Mouse (Mus musculus) kidney, postnatal 36 days (tissue): ENCODE data around the gene Hipk2.
"Not testable (repeated sequence)": the region's sequence is repeated elsewhere in the genome, so short reads cannot be mapped to it uniquely, and the experiment has no call there.

ENCODE experiments used
- DNase-seq, 2 experiments: peaks; one replicate each; pipeline ENCODE4 v3.0.0; 2021 to 2022; ENCODE audit warnings: mixed read lengths in 2 of 2

The Hipk2 gene

DNA sequence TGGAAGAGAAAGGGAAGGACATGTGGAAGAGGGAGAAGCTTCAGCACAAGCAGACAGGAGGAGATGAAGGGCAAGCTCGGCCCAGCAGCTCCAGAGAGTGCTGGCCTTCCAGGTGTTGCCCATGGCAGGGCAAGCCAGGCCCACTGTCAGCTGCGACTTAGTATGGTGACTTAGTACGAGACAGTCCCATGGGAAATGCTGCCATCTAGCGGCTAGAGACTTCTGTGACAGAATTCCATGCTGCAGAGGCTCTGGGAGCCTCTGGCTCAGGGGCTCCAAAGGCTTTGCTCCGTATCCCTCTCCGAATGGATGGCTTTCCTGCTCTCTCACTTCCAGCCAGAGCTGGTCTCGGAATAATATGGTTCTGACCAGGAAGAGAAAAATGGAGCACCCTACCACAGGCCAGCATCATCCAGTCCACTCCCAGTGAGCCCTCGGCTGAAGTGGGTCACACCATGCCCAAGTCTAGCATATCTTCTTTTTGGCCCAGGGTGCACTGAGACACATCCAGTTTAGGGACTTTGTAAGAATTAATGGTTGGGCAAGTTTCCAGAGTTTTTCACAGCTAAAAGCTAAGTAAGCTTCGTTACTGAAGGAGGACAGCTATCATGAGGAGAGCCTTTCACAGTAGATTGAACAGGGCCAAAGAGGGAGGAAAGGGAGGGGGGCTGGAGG, 180.4 kb downstream of the Hipk2 start:
- peak; percentile 81 to 93 for DNase-seq

DNA sequence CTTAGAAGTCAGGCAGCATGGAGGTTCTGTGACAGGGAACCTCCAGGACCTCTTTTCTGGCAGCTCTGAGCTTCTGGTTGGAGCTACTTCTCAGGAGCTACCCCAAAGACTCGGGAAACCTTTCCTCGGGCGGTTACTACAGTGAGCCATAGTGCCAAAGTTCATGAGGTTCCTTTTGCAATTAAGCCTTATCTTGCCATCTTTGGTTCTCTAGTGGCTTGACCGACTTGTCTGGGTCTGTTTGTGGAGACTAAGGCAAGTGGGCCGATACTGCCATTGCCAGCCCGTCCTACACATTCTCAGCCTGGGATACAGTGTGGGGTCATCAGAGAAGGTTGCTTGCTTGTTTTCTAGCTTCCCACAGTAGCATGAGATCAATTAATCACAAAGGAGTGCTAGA, 183.4 kb downstream of the Hipk2 start:
- DNase-seq, result no peak

DNA sequence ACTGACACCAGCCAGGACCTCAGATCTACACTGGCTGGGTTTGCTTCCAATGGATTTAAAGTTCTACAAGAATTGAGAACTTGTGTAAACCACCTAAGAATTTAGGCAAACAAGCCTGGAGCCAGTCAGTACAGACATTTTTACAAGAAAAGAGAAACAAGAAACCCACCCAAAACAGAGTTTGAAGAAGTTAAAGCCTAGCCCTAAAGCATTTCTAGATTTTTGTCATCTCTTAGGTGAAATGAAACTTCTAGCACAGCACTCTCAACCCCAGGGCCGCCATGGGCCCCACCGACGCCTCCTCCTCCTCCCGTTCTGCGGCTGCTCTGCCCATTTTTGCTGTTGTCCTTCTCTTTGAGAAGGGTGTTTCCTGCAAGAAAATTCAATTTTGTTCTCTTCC, 184.9 kb downstream of the Hipk2 start:
- no peak for DNase-seq

DNA sequence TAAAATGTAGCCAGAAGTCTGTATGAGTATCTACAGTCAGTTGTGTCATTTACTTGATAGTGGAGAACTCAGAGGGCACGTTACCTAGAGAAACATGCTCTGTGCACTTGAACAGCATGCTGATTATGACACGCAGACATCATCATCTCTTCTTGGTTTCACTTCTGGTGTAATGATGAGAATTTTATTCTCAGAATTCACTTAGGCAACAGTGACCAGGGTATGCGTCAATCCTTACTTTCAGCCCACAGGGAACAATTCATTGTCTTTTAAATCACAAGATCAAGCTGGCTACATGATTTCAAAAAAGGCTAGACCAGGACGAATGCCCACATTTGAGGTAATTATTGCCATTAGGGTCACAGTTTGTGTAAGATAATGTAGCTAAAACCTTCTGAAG, 185.3 kb downstream of the Hipk2 start:
- no peak for DNase-seq

DNA sequence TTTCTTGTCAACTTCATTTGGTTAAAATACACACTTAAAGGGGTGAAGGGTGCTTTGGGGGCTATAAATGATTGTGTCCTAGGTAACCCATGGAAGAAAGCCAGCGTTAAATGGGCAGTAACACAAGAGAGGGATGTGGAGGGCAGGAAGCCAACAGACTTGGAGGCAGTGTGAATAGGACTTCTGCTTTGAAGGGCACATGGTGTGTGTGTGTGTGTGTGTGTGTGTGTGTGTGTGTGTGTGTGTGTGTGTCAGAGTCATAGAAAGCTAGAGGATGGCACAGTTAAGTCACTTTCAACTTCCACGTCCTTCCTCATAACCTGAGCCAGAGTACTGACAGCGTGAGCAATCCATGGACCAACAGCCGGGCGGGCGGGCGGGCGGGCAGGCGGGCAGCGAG, 187.1 kb downstream of the Hipk2 start:
- DNase-seq, result no peak

DNA sequence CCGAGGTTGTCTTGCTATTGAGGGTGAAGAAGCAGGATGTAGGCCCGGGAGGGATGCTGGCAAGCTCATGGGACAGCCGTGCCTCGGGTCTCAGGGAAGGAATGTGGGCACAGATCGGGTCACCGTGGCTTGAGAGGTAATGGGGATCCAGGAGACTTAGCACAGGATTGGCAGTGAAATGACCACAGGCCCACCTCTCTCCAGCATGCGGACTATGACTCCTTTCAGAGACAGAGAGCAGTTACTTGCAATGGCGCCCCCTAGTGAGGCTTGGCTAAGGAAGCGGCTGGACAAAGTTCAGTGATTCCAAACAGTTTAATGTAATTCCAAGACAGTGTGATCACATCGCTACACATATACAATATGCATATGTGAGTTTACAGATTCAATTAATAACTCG, 188.7 kb downstream of the Hipk2 start:
- peak in 1 of 2 experiments; percentile 71 for DNase-seq

DNA sequence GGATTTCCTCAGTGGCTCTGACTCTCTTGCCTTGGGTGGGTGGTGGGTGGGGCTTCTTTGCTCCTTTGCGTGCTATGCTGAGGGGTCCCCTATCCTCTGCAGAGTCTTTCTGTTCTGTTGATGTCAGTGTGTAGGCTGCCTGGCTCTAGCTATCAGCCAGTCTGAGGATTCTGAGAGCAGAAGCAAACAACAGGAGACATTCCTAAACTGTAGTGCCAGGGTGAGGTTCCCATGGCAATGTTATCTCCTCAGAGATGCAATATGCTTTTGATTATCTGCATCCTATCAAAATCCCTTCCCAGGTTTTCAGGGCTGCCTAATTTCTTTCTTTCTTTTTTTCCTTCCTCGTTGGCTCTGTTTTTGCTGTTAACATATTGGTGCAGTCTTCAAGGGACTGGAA, 193.4 kb downstream of the Hipk2 start:
- DNase-seq, result no peak

DNA sequence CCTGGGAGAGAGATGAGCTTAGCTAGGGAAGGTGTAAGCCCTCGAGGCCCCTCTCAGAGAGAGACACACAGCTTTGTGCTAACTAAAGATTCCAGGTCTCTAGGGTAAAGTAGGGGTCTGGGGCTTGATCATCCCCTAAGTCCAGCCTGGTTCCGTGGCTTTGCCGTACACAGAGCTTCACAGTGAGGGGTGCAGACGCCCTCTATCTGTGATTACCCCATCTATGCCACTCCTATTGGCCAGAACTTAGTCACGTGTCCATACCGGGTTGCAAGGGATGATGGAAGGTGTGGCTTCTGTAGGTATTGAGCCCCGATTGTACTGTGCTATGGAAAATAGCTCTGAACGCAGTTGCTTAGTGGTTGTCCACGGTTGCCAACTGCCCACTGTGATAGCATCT, 198.3 kb downstream of the Hipk2 start:
- DNase-seq, result no peak

DNA sequence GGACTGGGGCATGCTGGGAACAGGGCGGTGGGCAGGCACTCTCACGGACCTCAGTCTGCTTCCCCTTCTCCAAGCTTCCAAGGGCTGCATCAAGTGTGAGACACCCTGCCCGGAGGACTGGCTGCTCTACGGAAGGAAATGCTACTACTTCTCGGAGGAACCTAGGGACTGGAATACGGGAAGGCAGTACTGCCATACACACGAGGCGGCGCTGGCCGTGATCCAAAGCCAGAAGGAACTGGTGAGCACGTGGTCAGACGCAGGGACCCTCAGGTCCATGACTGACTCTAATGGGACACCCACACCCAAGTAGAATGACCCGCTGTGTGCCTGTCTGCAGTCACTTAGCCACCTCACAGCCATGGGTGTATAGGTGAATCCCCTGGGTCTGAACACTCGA, 199.2 kb downstream of the Hipk2 start:
- DNase-seq, result no peak

DNA sequence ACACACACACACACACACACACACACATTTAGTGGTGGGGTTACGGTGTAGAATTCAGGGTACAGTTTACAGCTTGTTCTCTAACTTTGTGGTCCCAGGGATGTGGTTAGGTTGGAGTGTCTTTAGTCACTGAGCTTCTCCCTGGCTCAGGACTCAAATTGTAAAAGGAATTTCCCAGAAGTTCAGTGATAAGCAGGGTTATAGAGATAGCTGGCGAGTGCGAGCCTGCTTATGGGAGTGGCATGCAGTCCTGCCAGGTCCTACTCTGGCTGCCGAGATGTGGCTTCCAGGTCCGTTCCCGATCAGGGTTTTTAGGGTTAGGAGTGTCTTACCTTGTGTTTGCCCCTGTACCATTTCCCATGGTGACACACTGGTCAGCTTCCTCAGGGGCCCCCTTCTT, 199.7 kb downstream of the Hipk2 start:
- DNase-seq, result no peak

DNA sequence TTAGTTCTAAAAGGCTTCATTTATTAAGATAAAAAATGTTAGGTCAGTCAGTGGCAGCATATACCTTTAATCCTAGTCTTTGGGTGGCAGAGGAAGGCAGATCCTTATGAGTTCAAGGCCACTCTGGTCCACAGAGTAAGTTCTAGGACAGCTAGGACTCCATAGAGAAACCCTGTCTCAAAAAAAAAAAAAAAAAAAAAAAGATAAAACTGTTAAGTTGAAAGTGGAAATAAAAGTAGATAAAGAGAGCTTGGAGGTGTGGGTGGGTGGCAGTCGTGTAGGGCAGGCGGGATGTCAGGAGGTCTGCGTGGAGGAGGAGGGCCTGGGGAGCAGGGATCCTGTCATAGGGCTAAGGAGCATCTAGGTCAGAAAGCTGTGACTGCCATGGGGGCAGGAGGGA, 204.0 kb downstream of the Hipk2 start:
- DNase-seq, result no peak

DNA sequence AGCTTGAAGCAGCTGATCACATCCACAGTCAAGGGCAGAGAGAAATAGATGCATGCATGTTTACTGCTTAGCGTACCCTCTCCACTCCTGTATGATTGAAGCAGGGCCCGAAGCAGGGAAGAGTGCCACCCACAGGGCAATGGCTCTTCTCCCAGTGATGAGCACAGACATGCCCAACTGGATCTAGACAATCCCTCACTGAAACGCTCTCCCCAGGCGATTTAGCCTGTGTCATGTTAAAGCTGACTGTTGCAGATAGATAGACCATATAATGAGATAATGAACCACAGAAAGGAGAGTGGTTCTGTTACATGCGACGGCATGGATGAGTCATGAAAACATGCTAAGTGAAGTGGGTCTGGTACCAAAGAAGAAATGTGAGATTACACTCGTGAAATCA, 204.7 kb downstream of the Hipk2 start:
- DNase-seq, result no peak

DNA sequence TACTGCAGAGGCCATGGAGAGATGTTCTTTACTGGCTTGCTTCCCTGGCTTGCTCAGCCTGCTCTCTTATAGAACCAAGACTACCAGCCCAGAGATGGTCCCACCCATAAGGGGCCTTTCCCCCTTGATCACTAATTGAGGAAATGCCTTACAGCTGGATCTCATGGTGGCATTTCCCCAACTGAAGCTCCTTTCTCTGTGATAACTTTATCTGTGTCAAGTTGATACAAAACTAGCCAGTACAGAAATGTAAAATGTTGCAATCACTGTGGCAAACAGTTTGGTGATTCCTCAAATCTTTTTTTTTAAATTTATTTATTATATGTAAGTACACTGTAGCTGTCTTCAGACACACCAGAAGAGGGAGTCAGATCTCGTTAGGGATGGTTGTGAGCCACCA, 205.5 kb downstream of the Hipk2 start:
- not testable (repeated sequence) for DNase-seq

DNA sequence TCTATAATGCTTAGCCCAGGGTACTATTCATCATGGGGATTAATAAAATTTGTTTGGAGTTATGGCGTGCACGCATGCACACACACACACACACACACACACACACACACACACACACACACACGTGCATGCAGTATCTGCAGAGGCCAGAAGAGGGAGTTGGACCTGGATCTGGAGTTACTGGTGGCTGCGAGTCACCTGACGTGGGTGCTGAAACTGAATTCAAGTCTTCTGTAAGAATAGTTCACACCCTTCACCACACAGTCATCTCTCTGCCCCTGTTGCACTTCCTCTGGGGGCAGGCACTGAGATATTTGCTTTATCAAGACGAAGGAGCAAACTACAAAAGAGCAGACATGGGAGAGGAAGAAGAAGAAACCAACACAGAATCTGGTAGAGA, 206.4 kb downstream of the Hipk2 start:
- no peak for DNase-seq

DNA sequence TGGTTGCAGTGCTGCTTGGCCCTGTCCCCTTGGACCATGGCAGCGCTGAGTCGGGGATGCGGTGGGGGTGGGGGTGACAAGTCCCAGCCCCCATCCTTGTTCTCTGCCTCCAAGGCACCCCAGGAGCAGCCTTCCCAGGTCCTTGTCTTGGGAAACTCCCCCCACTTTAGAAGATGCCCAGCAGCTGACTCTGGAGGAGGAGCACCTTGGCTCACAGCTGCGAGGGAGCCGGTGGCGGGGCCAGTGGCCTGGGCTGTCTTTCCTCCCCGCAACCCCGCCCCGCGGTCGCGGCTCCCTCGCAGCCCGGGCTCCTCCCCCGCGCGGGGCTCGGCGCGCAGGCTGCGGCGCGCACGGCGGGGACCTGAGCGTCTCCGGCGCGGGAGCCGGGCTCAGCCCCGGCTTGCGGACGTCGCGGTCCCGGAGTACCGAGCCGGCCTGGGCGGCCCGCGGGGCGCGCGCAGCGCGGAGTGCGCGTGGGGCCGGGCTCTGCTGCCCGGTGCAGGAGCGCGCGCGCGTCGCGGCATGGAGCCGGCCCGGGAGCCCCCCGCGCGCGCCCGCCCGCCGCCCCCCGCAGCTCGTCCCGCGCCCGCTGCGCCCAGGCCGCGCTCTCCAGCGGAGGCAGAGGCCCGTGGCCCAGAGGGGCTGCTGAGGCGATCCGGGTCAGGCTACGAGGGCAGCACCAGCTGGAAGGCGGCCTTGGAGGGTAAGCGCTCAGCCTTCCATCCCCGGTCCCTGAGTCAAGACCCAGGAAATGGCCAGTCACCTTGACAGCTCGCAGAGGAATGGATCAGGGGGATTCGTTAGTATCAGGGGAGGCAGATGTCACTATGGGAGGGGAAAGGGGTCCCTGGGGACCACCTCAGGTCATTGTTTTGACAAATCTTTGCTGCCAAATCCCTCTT, 213.0 kb downstream of the Hipk2 start, which contains the start of gene Clec2l:
Gene Clec2l (plus strand): TSS at position 356 of the 902 bp plus-strand sequence.
- DNase-seq, result peak; percentile 9 to 46

DNA sequence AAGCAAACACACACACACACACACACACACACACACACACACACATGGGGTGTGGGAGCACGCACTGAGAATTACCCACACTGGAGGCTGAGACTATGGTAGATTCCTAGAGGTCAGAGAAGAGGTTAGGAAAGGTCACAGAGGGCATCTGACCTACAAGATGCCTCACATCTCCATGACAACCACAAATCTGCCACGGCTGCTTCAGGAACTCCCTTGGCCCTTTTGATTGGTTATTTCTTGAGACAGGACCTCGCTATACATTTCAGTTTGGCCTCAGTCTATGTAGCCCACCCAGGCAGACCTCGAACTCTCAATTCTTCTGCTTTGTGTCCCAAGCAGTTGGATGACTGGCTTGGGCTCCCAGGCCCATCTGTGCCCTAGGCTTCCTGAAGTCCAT, 214.3 kb downstream of the Hipk2 start:
- DNase-seq, result no peak

DNA sequence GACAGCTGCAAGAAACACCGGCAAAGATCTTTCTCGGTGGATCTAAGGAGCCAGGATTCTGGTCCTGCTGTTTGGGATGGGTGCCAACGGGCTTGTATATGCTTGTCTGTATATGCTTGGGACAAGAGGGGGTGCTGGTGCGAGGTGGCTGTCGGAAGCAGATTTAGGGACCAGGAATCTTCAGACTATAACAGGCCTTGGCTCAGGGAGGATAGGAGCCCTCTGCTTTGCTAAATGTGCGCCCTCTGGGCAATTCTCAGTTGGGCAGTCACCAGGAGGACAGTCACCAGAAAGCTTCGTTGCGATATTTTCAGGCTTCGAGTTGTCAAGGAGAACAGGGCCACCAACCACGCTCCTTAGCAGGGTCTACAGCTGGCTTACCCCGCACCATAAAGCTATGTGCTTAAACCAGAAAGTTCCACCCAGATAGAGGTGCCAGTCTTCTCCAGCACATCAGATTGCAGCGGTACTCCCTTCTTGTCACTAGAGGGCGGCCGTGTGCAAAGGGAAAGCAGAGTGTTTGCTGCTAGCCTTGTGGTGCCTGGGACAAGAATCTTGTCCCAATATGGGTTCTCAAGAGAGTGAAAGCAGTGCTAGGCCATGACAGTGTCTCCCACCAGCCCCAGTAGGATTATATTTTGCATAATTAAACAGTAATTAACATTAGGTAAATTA, 225.6 kb downstream of the Hipk2 start:
- peak; percentile 54 to 82 for DNase-seq

DNA sequence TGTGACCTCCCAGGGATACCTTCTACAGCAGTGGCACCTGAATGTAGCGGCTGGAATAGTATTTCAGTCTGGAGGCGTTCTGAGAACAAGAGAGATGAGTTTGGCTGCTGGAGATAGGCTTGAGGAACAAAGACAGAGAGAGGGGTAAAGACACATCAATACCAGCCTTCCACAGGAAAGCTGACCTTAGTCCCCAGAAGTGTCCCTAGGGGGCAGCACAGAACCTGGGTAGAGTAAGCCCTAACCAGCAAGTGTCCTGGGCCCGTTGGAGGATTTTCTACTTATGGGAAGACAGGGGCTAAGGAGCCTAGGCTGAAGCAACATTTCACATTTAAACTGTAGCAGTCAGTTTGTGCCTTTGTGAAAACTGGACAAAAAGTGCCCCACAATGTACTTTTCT, 226.4 kb downstream of the Hipk2 start:
- peak in 1 of 2 experiments; percentile 54 for DNase-seq
